Mouse (Mus musculus): Measurements from ENCODE around the gene Tpd52l1.

Tpd52l1 gene

GRCm38 (mm10) chr10:31336432-31336831 is 109.3 kb downstream of the Tpd52l1 start:
- DNase-seq: peak; percentile 25

- no peak for DNase-seq
These were observed 114.5 kb downstream of the Tpd52l1 start for GRCm38 (mm10) chr10:31331225-31331775.

- DNase-seq: no peak
These were observed 115.3 kb downstream of the Tpd52l1 start for GRCm38 (mm10) chr10:31330286-31330962.

GRCm38 (mm10) chr10:31329436-31329835 is 116.3 kb downstream of the Tpd52l1 start:
- DNase-seq: no peak

- DNase-seq: no peak
These were observed 127.3 kb downstream of the Tpd52l1 start for GRCm38 (mm10) chr10:31318491-31318890.

- peak; percentile 53 for DNase-seq
These were observed 132.6 kb downstream of the Tpd52l1 start, which contains the start of gene Hddc2 for GRCm38 (mm10) chr10:31312865-31313848. Hddc2 (plus strand) TSS chr10:31313383.

GRCm38 (mm10) chr10:31307024-31307598 is 138.6 kb downstream of the Tpd52l1 start:
- no peak for DNase-seq

- no peak for DNase-seq
These were observed 142.3 kb downstream of the Tpd52l1 start for GRCm38 (mm10) chr10:31303446-31303845.

GRCm38 (mm10) chr10:31300292-31300691 is 145.5 kb downstream of the Tpd52l1 start:
- no peak for DNase-seq

GRCm38 (mm10) chr10:31298921-31299574 is 146.7 kb downstream of the Tpd52l1 start:
- peak; percentile 30 for DNase-seq

- DNase-seq: no peak
These were observed 147.5 kb downstream of the Tpd52l1 start for GRCm38 (mm10) chr10:31298263-31298662.

GRCm38 (mm10) chr10:31297106-31297505 is 148.7 kb downstream of the Tpd52l1 start:
- DNase-seq: no peak

- no peak for DNase-seq
These were observed 149.3 kb downstream of the Tpd52l1 start for GRCm38 (mm10) chr10:31296458-31296857.

- peak; percentile 52 for DNase-seq
These were observed 150.1 kb downstream of the Tpd52l1 start for GRCm38 (mm10) chr10:31295705-31296104.

- DNase-seq: no peak
These were observed 156.9 kb downstream of the Tpd52l1 start for GRCm38 (mm10) chr10:31288697-31289390.

GRCm38 (mm10) chr10:31287787-31288186 is 158.0 kb downstream of the Tpd52l1 start:
- no peak for DNase-seq
